Mouse (Mus musculus) lung, postnatal 0 days (tissue): ENCODE measurements at regions not wholly inside any gene's neighbourhood (a gene's known extent, or its start where the extent isn't known, plus 50 kb on each side); places are given as distances from the start of the nearest gene placed in this dataset.

Experiments
- CTCF ChIP-seq: IDR thresholded peaks from 2 replicates; pipeline ENCODE4 v1.5.1; 2016; ENCODE audit warnings: antibody characterized with exemption, mild to moderate bottlenecking
- EP300 ChIP-seq: IDR thresholded peaks from 2 replicates; pipeline ENCODE4 v1.6.1; 2016; ENCODE audit warnings: antibody characterized with exemption, mild to moderate bottlenecking, control low read depth

DNA sequence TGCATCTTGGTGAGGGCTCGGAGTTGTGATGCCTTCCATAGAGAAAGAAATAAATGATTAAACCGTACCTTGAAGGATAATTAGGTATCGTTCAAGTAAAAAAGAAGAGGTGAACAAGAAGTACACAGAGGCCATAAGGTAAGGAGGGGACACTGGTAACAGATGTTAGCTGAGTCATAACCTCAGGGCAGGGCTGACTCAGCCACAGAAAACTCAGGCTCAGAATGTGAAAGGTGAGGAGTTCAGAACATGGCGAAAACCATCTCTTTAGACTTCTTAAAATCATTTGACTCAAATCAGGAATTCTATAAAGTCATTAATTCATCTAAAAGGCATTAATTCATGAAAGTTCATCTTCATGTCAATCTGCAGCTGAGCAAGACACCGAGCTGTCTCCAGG, 62.1 kb upstream of the Ifngr1 start:
- TF ChIP-seq CTCF (no peak), EP300 (no peak)
